Mouse (Mus musculus) cerebellum, adult 9-11 months (tissue): ENCODE measurements around the gene Nfix.
A peak's percentile ranks its signal among the peaks of the same experiment; 100 is the strongest.
"Not testable (repeated sequence)": the region's sequence is repeated elsewhere in the genome, so short reads cannot be mapped to it uniquely, and the experiment has no call there.

Experiments
- DNase-seq: peaks from one replicate; pipeline ENCODE4 v3.0.0; 2022

Nfix gene

DNA sequence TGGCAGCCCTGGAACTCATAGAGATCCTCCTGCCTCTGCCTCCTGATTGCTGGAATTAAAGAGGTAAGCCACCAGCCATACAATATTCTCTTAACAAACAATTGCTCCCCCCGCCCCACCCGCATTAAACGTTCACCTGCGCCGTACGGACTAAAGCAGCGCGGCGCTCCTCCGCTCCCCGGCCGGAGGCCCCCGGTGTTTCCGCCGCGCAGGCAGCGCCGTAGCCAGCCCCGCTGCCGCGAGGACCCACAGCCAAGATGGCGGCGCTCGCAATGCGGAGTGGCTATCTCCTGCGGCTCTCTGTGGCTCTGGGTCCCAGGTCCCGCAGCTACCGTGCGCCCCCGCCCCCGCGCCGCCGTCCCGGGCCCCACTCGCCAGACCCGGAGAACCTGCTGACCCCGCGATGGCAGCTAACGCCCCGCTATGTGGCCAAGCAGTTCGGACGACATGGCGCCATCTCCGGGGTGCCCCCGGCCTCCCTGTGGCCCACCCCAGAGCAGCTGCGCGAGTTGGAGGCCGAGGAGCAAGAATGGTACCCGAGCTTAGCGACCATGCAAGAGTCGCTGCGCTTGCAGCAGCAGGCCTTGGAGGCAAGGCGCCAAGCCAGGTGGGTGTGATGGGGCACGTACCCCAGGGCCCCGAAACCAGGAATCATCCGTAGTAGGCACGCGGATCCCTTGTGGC, 32.0 kb upstream of the Nfix start:
- DNase-seq, result peak; percentile 83

GRCm38 (mm10) chr8:84831490-84831889, 31.3 kb upstream of the Nfix start, which contains the start of gene Gadd45gip1:
TSS of gene Gadd45gip1 (plus strand) at chr8:84831522.
- no peak for DNase-seq

- DNase-seq, result not testable (repeated sequence)
Observed at GRCm38 (mm10) chr8:84826518-84826917, 26.4 kb upstream of the Nfix start.

DNA sequence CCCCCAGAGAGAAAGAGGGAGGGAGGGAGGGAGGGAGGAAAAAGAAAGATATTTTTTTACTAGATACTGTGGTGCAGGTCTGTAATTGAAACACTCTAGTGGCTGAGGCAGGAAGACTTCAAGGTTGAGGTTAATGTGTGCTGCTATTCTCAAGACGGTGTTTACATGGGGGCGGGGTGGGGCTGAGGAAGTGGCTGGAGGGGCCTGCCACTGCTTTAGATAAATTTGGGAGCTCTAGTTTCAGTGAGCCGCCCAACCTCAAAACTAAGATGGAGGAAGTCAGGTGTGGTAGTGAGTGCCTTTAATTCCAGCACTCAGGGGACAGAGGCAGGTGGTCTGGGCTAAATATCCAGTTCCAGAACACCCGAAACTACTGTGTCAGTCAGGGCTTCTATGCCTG, 25.5 kb upstream of the Nfix start:
- no peak for DNase-seq

DNA sequence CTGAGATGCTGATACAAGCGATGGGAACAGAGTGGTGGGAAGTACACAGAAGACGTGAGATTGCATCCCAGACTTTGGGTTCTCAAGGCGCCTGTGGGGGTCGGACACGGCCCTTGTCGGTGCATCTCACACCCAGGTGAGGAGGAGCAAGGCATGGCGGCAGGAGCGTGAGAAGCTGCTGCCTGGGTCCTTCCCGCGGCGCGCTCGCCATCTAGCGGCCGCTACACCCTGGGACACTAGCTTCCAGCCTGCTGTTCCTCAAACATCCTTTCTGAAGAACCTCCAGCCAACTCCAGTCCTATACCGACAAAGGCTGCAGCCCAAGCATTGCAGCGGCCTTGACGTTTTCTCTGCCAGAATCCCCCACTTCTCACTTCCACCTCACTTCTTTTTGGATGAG, 23.5 kb upstream of the Nfix start:
- DNase-seq, result peak; percentile 75

DNA sequence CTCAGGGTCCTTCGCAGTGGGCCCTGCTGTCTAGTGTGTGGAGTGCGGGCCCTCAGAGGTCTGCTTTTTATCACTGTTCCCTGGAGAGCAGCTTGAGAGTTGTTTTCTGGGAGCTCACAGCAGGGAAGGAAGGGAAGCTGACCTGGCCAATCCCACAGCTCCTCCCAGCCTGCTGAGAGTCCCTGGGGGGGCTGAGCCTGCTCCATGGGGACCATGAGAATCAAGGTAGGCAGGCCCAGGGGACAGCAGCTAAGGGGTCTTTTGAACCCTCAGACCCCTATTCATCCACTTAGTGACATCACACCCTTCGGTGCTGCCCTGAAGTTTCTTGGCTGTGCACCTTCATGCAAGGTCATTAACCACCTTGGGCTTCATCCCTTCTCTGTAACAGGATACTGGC, 22.6 kb upstream of the Nfix start, which contains the start of gene Dand5:
TSS of gene Dand5 (minus strand) at position 101 of the 400 bp plus-strand sequence.
- DNase-seq, result no peak

DNA sequence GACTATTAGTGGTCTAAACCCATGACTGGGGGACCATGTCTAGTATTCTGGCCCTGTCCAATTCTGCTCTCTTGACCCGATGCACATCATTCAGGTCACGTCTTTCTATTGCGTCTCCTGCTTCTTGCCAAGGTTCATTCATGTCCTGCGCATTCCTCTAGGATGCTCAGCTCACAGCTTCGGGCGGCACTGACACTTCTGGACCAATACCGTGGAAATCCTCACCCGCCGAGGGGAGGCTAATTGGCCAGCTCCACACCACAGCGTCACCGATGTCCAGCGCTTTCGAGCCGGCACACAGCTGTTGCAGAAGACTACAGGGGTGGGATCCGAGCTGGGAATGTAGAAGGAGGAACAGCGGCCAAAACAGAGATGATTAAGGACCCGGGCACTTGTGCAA, 16.0 kb upstream of the Nfix start:
- DNase-seq, result peak; percentile 50

GRCm38 (mm10) chr8:84815547-84815946, 15.4 kb upstream of the Nfix start:
- peak; percentile 94 for DNase-seq

GRCm38 (mm10) chr8:84814555-84815441, 14.7 kb upstream of the Nfix start:
- peak; percentile 81 for DNase-seq

DNA sequence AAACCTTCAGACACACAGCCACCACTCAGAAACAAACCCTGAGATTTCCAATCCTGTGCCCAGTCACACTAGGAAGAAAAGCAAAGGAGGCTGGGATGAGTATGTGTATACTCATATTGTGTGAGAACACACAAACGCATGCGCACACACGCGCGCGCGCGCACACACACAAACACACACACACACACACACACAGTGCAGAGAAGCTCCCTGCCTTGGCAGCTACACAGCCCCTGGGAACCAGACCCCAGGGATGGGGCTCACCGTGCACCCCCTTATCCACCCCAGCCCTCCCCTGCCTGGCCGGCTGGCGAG, 14.1 kb upstream of the Nfix start:
- DNase-seq, result no peak

GRCm38 (mm10) chr8:84813830-84814229, 13.7 kb upstream of the Nfix start:
- DNase-seq, result no peak

- peak; percentile 80 for DNase-seq
Observed at GRCm38 (mm10) chr8:84813059-84813458, 12.9 kb upstream of the Nfix start.

DNA sequence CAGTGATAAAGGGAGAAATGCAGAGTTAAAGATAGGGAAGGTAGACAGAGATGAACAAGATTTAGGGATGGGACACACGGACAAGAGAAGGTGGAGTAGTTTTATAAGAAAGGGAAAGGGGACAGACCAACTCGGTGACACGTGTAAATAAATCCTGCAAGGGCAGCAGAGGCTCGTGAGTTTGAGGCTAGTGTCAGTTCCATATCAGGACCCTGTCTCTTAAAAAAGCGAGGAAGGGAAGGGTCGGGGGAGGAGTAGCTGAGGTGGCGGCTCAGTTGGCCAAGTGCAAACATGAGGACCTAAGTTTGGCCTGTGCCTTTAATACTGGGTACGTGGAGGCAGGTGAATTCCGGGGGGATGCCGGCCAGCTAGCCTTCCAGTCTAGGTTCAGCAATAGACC, 11.2 kb upstream of the Nfix start:
- peak; percentile 50 for DNase-seq

- DNase-seq, result peak; percentile 94
Observed at GRCm38 (mm10) chr8:84810896-84811295, 10.8 kb upstream of the Nfix start.

DNA sequence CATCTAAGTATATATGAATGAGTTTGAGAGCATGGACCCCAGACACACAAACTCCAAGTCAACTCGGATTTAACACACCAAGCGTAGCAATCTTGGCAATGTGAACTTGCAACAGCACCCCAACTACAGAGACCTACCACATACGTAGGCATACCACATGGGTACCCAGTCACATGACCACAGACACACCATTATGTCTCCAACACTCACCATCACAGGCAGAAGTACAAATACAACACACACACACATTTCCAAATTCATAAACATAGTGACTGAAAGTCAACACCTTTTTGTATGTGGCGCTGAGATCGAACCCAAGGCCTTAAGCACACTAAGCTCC, 9.8 kb upstream of the Nfix start:
- no peak for DNase-seq

DNA sequence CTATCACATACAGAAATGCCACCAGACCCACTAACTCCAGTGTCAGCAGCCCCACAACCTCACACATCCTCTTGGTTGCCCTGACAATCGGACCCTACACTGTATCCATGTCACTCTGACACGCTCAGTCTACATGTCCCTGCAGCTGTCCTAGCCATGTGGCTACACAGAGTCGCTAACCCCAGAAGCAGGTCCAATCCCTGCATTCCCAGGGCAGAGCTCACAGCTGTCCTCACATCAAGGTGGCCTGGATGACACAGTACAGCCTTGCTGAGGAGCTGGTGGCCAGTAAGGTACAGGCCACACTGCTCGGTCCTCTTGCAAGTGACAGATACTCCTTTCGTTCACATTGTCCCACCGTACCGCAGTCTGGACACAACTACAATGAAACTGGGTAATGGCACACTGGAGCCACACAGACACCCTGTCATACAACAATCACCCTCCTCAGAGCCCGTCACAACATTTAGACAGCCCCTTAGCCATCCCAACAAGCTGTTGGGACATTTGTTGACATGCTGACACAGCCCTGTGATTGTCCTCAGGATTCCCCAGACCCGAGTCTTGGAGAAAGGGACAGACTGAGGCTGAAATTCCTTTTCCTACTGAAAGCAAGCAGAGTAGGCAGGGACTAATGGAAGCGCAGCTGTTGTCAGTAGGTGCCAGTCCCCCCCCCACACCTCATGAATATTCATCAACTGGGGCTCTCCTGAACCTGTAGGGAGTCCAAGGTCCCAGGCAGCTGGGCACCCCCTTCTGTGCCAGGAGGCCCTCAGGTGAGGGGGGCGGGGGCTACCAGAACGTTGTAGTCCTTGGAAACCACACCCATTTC, 9.2 kb upstream of the Nfix start:
- no peak for DNase-seq

DNA sequence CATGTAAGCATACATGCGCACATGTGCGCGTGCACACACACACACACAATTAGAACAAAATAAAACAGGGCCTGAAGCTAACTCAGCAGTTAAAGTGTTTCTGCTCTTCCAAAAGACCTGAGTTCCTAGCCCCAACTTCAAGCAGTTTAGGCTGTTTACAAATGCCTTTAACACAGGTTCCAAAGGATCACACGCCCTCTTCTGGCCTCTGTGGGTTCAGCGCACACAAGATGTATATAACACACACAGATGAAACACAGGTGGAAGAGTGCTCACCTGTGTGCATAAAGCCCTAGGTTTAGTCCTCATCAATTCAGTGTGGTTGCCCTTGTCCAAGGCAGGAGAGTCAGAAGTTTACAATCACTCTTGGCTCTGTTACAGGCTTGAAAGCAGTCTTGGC, 5.9 kb upstream of the Nfix start:
- DNase-seq, result no peak

DNA sequence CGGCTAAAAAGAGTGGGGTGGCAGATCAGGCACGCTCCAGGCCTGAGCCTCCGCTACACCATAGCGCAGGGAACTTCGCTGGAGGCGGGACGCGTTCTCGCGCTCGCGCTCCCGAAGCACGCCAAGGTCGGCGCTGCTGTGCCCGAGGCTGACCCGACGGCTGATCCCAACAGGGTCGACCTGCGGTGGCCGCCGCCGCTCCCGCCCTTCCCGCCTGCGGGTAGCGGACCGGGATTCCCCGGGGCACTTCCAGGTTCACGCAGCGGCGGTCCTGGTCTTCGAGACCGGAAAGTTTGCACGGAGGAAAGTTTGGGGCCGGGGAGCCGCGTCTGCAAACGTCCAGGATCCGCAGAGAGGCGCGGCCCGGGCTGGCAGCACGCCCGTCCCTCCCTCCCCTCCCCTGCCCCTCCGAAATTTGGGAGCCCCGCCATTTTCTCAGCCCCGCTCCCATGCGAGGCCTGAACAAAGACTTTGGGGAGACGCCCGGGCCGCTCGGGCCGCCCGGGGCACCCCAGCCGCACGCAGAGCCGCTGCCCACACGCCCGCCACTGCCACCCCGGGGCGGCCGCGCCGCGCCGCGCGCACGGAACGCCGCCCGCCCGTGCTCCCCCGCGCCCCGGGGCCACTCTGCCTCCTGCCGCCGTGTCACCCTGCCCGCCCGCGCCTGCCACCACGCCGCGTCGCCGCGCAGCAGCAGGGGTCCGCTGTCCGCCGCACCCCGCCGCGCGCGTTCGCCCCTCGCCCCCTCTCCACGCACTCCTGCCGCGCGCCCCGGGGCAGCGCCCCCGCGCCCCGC, 810 bp downstream of the Nfix start:
- DNase-seq, result peak; percentile 75

GRCm38 (mm10) chr8:84798446-84799135, 1.6 kb downstream of the Nfix start:
- peak; percentile 59 for DNase-seq

- peak; percentile 60 for DNase-seq
Observed at GRCm38 (mm10) chr8:84797971-84798370, 2.2 kb downstream of the Nfix start.

- peak; percentile 53 for DNase-seq
Observed at GRCm38 (mm10) chr8:84797256-84797797, 2.8 kb downstream of the Nfix start.

- DNase-seq, result peak; percentile 84
Observed at GRCm38 (mm10) chr8:84794486-84794885, 5.7 kb downstream of the Nfix start.
